Mouse (Mus musculus) kidney, postnatal 4 days (tissue): Measurements from ENCODE around the gene Mrpl48.
A peak's percentile ranks its signal among the peaks of the same experiment; 100 is the strongest.

Experiments
- DNase-seq, 2 experiments: peaks; one replicate each; pipeline ENCODE4 v3.0.0; 2021; ENCODE audit warnings: mixed read lengths in 2 of 2

The Mrpl48 gene

DNA sequence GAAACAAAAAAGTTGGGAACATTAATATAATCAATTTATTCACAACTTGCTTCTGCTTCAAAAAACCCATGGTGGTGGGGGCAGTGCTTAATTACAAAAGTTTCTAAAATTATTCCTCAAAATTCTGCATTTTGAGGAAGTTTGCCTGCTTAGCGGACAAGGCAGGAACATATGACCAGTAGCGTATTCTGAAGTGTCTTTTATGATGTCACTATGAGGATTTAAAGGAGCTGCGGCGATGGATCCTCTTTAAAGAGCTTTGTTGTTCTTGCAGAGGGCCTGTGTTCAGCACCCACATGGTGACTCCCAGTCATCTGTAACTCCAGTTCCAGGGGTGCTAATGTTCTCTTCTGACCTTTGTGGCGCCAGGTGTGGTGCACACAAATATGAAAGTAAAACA lies 77.3 kb downstream of the Mrpl48 start:
- DNase-seq = no peak

DNA sequence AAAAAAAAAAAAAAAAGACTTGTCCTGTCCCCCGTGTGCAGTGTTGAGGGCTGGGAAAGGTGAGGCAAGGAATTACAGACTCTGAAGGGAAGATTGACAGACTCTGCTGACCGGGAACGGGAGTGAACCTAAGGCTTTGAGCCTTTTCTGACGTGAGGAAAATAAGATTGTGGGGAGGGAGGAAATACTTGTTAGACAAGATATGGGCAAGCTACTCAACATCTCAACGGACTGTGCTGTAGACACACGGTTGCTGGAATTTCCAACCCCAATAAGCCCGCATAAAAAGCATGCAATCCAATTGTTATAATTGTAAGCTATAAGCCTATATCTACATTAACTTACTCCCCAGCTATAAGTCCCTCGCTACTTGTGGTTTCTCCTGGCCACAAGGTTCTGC lies 83.4 kb downstream of the Mrpl48 start:
- no peak for DNase-seq

DNA sequence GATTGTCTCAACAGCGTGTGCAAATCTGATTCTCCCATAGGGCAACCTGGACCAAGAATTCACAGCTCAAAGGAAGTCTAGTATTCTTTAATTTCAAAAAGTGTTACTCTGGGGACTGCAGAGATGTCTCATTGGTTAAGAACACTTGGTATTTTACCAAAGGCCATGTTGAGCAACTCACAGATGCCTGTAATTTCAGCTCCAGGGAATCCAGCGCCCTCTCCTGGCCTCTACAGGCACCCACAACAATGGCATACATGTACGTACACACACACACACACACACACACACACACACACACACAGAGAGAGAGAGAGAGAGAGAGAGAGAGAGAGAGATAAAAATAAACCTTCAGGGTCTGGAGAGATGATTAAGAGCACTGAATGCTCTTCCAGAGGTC lies 85.9 kb downstream of the Mrpl48 start:
- DNase-seq = no peak

DNA sequence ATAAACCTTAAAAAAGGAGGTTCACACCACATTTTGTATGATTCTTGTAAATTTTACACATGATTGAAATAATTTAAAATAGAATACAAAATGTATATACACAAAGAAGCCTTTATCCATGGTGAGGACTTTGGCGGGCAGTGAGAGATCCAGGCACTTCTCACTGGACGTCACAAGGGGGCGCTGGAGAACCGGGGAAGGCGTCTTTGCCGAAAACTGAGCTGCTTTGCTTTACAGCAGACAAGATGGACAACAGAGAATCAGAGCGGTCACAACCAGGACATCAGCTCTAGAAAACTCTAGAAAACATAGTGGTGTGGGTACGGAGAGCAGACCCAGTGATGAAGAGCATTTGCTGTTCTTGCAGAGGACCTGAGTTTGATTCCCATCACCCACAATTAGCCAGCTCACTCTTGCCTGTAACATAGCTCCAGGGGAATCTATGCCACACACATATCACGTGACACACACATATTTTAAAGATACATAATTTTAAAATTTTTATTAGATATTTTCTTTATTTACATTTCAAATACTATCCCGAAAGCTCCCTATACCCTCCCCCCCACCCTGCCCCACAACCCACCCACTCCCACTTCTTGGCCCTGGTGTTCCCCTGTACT lies 87.3 kb downstream of the Mrpl48 start:
- peak; percentile 89 to 91 for DNase-seq

DNA sequence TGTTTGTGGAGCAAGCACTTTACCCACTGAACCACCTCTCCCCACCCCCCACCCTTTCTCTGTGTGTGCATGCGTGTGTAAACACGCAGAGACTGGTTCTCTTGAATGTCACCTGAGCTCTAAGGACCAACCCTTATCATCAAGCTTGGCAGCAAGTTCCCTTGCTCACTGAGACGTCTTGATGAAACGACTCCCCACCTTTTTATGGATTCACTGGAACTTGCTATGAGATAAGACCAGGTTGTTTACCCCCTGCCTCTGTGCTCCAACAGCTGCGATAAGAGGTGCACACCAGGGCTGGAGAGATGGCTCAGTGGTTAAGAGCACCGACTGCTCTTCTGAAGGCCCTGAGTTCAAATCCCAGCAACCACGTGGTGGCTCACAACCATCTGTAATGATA lies 87.9 kb downstream of the Mrpl48 start:
- DNase-seq = no peak

GRCm38 (mm10) chr7:100514573-100514972 lies 93.5 kb downstream of the Mrpl48 start, which contains the start of gene Dnajb13:
Gene Dnajb13, minus strand, starts transcription at chr7:100514960.
- no peak for DNase-seq

DNA sequence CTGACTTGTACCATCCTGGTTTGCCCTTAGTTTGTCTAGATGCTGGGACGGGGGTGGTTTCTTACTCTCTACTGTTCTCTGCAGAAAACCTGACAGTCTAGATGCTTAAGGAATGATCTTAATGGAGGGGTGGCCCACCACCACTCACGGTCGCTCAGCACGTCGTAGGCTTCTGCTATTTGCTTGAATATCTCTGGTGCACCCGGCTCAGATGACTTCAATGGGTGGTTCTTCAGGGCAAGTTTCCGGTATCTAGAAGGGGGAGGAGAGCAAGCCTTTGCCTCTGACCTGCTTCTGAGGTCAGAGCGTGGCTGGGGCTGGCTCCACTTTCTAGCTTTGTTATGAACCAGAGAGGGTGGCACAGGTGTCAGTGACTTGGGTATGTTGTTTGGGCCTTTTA lies 96.5 kb downstream of the Mrpl48 start:
- no peak for DNase-seq

DNA sequence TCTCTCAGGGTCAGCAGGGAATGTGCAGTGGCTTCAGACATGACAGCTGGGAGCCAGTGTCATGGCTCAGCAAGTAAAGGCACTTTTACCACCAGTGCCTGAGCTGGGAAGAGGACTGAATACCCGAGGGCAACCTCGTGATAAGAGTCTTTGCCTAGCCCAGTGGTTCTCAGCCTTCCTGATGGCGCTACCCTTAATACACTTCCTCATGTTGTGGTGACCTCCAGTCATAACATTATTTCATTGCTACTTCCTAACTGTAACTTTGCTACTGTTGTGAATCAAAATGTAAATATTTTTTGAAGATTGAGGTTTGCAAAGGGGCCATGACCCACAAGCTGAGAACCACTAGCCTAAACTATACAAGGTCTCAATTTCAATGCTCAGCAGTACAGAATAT lies 99.4 kb downstream of the Mrpl48 start:
- no peak for DNase-seq

DNA sequence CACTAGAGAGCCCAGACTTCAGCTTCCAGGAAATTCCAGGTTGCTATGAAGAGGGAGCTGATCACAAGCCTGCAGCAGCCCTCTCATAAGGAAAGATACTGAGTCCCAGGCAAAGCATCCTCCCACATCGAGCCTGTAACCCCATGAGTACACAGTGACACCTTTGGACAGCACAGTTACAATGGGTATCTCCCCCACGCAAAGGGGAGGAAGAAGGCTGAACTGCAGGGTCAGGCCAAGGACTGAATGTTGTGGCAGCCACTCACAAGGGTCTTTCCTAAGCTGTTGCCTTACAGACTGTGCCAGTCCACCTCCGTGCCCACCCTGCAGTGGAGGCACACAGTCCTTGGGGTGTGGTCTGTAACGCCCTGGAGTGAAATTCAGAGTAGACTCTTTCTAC lies 101.6 kb downstream of the Mrpl48 start:
- no peak for DNase-seq

DNA sequence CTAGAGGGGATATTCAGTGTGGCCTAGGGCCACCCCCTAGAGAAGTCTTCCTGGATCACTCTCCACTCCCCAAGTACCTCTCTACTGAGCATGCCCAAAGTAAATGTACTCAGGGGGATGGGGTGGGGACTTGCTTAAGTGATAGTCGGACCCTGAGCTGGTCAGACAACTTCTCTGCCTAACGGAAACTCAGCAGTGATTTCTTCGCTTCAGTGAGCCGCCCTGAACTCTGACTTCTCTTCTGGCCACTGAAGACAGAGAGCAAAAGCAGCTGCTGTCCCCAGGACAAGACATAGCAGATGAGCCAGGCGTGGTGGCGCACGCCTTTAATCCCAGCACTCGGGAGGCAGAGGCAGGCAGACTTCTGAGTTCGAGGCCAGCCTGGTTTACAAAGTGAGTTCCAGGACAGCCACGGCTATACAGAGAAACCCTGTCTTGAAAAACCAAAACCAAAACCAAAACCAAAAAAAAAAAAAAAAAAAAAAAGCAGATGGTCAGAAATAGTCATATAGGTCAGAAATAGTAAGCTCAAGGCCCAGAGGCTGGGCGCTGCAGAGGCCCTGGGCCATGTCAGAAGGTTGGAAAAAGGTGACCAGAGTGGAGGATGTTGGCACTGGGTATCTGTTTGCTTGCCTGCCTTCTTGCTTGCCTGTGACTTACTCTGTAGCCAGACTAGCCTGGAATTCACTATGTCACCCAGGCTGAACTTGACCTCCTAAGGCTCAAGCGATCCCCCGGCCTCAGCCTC lies 103.2 kb downstream of the Mrpl48 start:
- peak in 1 of 2 experiments; percentile 40 for DNase-seq

DNA sequence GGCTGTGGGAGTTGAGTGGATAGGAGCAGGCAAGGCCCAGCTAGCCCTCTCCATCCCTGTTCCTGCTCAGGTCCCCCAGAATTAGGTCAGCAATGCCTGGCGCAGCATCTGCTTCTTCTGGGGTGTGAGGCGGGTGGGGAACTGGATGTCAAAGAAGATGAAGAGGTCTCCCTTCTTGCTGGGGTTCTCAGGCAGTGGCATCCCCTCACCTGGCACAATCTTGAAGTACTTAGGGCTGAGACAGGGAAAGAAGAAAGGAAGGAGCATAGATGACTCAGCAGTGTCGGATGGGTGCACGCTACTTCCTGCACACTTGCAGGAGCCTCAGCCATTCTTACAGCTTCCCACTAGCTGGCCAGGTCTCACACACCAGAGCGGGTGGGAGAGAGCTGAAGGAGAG lies 105.0 kb downstream of the Mrpl48 start:
- DNase-seq = no peak

DNA sequence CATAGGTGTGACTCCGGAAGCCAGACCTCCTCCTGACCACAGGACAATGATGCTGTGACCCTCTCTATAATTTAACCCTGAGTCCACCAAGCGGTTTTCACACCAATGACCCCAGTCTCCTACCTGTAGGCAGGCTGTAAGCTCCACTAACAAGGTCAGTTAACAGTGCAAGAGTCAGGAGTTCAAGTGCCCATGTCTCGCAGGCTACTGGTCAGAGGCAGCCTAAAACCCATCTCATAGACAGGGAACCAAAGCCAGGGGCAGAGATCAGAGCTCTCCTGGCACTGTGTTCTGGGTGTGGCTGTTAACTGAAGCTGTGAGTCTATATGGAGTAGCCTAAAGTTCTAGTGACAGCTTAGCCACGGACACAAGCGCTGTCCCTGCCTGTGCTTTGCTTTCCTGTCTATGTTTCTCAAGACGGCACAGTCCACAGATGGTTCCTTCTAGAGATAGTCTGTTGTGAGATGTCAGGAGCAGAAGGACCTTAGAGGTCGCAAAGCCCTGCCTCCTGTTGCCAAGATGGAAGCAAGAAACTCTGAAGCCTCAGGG lies 105.7 kb downstream of the Mrpl48 start:
- DNase-seq = peak in 1 of 2 experiments; percentile 12

GRCm38 (mm10) chr7:100501844-100502373 lies 106.2 kb downstream of the Mrpl48 start:
- DNase-seq = no peak

- peak in 1 of 2 experiments; percentile 24 for DNase-seq
These were observed 106.9 kb downstream of the Mrpl48 start for GRCm38 (mm10) chr7:100501027-100501843.

- peak; percentile 37 to 46 for DNase-seq
These were observed 107.7 kb downstream of the Mrpl48 start for GRCm38 (mm10) chr7:100500276-100500977.

DNA sequence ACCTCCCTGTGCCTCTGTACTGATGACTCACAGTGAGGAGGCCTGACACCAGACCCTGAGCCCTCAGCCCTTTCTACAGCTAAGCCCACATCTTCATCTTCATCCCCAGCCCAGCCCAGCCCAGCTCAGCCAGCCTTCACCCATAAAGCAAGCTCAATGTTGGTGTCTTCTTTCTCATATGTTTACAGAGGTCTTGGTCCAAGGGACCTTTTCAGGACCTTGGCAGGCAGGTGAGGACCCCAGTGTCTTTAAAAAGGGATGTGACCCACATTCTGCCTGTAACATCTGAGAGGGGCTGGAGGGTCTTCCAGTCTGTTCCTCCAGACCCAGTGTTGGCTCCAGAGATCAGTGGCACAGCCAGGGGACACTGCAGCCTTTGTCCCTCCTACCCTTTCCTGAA lies 108.6 kb downstream of the Mrpl48 start:
- no peak for DNase-seq

GRCm38 (mm10) chr7:100497982-100498381 lies 110.1 kb downstream of the Mrpl48 start:
- DNase-seq = no peak

- no peak for DNase-seq
These were observed 110.7 kb downstream of the Mrpl48 start for GRCm38 (mm10) chr7:100497402-100497801.

- no peak for DNase-seq
These were observed 111.3 kb downstream of the Mrpl48 start for GRCm38 (mm10) chr7:100496791-100497190.

GRCm38 (mm10) chr7:100496371-100496770 lies 111.7 kb downstream of the Mrpl48 start:
- DNase-seq = no peak
